Mouse (Mus musculus) embryonic fibroblast, embryonic 13.5 days (primary cell): ENCODE results near the gene Car5b. TPM values are rescaled to one million over a fixed set of nuclear protein-coding genes. Genes with fewer than 3 reads are reported as not detected.

Experiments used
- H3K27ac ChIP-seq: 2 replicates; pipeline ENCODE4 v1.5.1; 2012; ENCODE audit warnings: low read length, control low read depth, inconsistent platforms; ENCODE audit not compliant: insufficient read depth
- H3K4me1 ChIP-seq: 2 replicates; pipeline ENCODE4 v1.6.1; 2011; ENCODE audit warnings: low read length; ENCODE audit not compliant: control insufficient read depth, insufficient read depth
- H3K4me3 ChIP-seq: 2 replicates; pipeline ENCODE4 v1.5.1; 2011; ENCODE audit warnings: mild to moderate bottlenecking, control low read depth, low read length; ENCODE audit not compliant: insufficient read depth
- CTCF ChIP-seq: IDR thresholded peaks from 2 replicates; pipeline ENCODE4 v1.5.1; 2011; ENCODE audit warnings: mild to moderate bottlenecking, control low read depth, low read length, moderate library complexity, borderline replicate concordance; ENCODE audit not compliant: insufficient read depth
- POLR2A ChIP-seq: IDR thresholded peaks from 2 replicates; pipeline ENCODE4 v1.6.1; 2011; ENCODE audit warnings: low read depth, mild to moderate bottlenecking, control low read depth, low read length, moderate library complexity
- polyA plus RNA-seq: library from polyadenylated mRNA; stranded (reverse); fragments of >200 nt; gene quantifications from 2 replicates; pipeline ENCODE4 v1.2.4, GENCODE M21; 2011; ENCODE audit warnings: low read depth; ENCODE audit not compliant: missing spikeins, insufficient read length

Gene Car5b
- polyA plus RNA-seq, 1 experiment, result 7.5 TPM

GRCm38 (mm10) chrX:164035931-164036330 lies 8.1 kb upstream of the Car5b start:
- no peaks in the 10 kb centered on the region for H3K4me1 ChIP-seq
- no peak overlapping the region for H3K4me3 ChIP-seq
- TF ChIP-seq POLR2A (no peak), CTCF (no peak)
- no peak overlapping the region for H3K27ac ChIP-seq

- TF ChIP-seq CTCF, result no peak
- no peak for TF ChIP-seq POLR2A
These were observed 7.6 kb upstream of the Car5b start for GRCm38 (mm10) chrX:164035401-164035800.

GRCm38 (mm10) chrX:164032526-164032925 lies 4.7 kb upstream of the Car5b start:
- TF ChIP-seq CTCF, result no peak
- no peak for TF ChIP-seq POLR2A
- H3K27ac ChIP-seq, result no peak overlapping the region
- H3K4me1 ChIP-seq, result no peaks in the 10 kb centered on the region
- H3K4me3 ChIP-seq, result no peak overlapping the region

More at GRCm38 (mm10) chrX:164035401-164035800, 7.6 kb upstream of the Car5b start:
- Histone ChIP-seq H3K4me3 (no peak overlapping the region), H3K4me1 (no peaks in the 10 kb centered on the region), H3K27ac (no peak overlapping the region)

GRCm38 (mm10) chrX:164015636-164016035 lies 12.2 kb downstream of the Car5b start:
- Histone ChIP-seq H3K4me1 (peaks cover 6% of the 10 kb centered on the region; the same call in 1 of the 2 replicates), H3K27ac (0 out of 2 replicates have a peak overlapping the region, but pooled peaks have one; percentile 38), H3K4me3 (no peak overlapping the region)
- TF ChIP-seq CTCF (no peak), POLR2A (no peak)

GRCm38 (mm10) chrX:164014956-164015355 lies 12.8 kb downstream of the Car5b start:
- no peak for TF ChIP-seq CTCF
- TF ChIP-seq POLR2A, result no peak
- Histone ChIP-seq H3K4me3 (no peak overlapping the region), H3K27ac (peak overlapping the region; percentile 96), H3K4me1 (peaks cover 6% of the 10 kb centered on the region; the same call in 1 of the 2 replicates)

- Histone ChIP-seq H3K27ac (peak overlapping the region; percentile 96), H3K4me3 (no peak overlapping the region), H3K4me1 (peaks cover 6% of the 10 kb centered on the region; the same call in 1 of the 2 replicates)
- no peak for TF ChIP-seq POLR2A
- no peak for TF ChIP-seq CTCF
These were observed 14.5 kb downstream of the Car5b start for GRCm38 (mm10) chrX:164013318-164013717.

- H3K27ac ChIP-seq, result no peak overlapping the region
- H3K4me3 ChIP-seq, result no peak overlapping the region
- TF ChIP-seq POLR2A (no peak), CTCF (no peak)
- H3K4me1 ChIP-seq, result no peaks in the 10 kb centered on the region
These were observed 23.0 kb downstream of the Car5b start for GRCm38 (mm10) chrX:164004809-164005208.

GRCm38 (mm10) chrX:163999848-164000247 lies 27.9 kb downstream of the Car5b start:
- TF ChIP-seq CTCF, result no peak
- no peak for TF ChIP-seq POLR2A
- H3K4me3 ChIP-seq, result no peak overlapping the region
- H3K4me1 ChIP-seq, result no peaks in the 10 kb centered on the region
- no peak overlapping the region for H3K27ac ChIP-seq

- TF ChIP-seq CTCF (no peak), POLR2A (no peak)
- Histone ChIP-seq H3K4me3 (no peak overlapping the region), H3K4me1 (no peaks in the 10 kb centered on the region), H3K27ac (no peak overlapping the region)
These were observed 31.0 kb downstream of the Car5b start for GRCm38 (mm10) chrX:163996754-163997153.

- no peaks in the 10 kb centered on the region for H3K4me1 ChIP-seq
- no peak for TF ChIP-seq CTCF
- no peak for TF ChIP-seq POLR2A
- H3K4me3 ChIP-seq, result no peak overlapping the region
- no peak overlapping the region for H3K27ac ChIP-seq
These were observed 40.0 kb downstream of the Car5b start for GRCm38 (mm10) chrX:163987718-163988374.

GRCm38 (mm10) chrX:163982129-163982528 lies 45.7 kb downstream of the Car5b start:
- no peaks in the 10 kb centered on the region for H3K4me1 ChIP-seq
- H3K4me3 ChIP-seq, result no peak overlapping the region
- TF ChIP-seq CTCF (no peak), POLR2A (no peak)
- no peak overlapping the region for H3K27ac ChIP-seq
